Mouse (Mus musculus) brain, embryonic 18.5 days (tissue): ENCODE measurements around the gene Cdh13.

ENCODE experiments used
- DNase-seq: peaks from one replicate; pipeline ENCODE4 v3.0.0-alpha.2; 2012; ENCODE audit warnings: low read depth, low spot score

The Cdh13 gene

DNA sequence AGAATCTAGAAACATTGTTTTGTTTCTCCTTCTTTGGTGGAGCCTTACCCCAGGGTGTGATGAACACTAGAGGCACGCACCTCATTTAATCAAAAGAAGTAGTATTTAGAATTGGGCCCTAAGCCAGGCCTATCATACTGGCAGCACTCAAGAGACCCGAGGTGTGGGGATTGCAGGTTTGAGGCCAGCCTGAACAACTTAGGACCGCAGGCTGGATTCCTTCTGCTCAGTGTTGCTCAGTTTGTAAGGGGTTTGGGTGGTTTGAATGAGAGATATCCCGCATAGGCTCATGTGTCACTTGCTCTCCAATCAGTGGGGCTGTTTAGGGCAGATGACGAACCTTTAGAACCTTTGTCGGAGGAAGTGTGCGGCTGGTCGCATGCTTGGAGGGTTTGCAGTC lies 96.5 kb downstream of the Cdh13 start:
- DNase-seq: no peak

DNA sequence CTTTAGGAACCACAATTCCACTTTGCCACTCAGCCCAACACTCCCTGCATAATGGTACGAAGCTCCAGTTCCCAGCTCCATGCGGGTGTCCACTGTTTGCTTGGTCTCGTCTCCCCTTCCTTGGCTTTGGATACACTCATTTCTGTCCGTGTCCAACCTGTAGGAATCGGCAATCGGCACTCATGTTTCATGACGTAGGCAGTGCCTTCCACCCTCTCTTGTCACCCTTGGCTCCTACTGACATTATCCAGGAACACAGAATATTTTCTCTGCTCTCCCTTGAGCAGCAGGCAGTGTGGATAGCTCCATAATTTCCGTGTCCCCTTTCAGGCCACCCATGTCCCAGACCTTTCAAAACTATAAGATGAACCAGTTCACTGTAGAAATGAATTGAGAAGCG lies 97.2 kb downstream of the Cdh13 start:
- DNase-seq: no peak

DNA sequence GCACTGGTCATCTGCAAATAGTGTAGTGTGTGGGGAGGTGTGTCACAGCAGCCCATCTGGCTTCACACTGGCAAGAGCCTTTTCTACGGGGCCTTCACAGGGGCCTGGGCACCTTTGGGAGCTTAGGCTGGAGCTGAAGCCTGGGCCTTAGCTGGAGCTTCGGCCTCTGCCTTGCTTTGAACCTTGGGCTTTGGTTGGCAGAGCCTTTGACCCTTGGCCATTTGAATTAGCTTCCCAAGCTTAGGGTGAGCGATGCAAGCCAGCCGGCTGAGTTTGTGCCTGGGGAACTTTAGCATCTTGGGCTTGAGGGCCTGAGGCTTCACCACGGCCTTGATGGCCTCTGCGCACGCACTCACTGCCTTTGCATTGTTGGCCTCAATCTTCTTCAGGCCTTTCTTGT lies 98.1 kb downstream of the Cdh13 start:
- no peak for DNase-seq

DNA sequence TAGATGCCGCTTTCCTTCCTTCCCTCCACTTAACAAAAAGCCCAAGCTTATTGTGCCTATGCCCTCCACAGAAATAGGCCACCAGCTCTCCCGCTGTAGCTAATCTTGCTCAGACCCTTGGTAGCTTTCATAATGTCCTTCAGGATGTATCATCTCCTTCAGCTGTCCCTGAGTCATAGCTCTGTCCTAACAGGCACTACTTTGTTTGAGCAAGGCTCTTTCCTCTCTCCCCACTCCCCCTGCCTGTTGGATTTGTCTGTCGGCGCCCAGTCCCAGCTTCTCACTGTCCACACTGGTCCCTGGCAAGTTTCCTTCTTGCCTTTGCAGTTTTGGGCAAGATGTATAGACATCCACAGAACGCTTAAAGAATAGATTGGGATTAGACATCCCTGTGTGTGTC lies 100.8 kb downstream of the Cdh13 start:
- no peak for DNase-seq

DNA sequence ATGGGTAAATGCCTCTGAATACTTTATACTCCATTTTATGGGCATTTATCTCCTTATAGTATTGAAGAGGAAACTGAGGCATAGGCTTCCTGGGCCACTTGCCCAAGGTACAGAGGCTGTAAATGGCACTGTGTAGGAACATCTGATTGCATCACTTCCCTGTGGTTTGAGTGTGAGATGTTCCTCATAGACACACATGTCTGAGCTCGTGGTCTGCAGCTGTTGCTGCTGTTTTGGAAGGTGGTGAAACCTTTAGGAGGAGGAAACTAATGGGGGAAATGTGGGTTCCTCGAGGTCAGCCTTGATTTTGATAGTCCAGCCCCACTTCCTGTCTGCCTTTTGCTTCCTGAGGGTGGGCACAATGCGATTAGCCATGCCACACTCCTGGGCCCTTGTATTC lies 105.9 kb downstream of the Cdh13 start:
- no peak for DNase-seq

DNA sequence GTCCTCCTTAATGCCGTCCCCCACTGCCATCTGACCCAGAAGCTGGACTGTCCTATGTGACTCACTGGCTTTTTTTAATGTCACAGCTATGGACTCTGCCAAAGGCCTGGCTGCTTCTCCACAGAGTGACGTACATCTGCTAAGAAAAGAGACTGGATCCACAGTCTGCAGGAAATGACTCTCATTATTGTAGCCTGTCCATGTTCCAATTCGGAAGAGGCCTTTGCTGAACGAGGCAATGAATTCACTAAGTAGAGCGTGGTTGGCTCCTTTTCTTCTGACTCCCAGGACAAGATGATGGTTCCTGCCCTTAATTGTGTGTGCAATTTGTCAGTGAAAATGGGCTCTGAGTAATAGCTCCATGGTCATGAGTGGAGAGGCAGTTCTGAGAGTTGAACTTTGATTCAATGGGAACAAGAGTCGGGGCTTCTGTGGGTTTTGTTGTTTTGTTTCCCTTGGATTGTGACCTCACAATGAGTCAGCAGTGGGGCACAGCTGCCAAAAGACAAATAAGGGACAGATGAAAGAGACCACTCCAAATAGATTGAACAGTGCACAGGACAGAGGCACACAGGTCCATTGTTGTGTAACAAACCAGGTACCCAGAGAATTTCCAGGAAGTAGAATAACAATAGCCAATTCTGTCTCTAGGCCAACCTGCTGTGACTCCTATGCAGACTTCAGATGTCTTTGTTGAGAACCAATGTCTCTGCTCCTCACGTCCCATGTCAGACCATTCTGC lies 110.5 kb downstream of the Cdh13 start:
- no peak for DNase-seq

DNA sequence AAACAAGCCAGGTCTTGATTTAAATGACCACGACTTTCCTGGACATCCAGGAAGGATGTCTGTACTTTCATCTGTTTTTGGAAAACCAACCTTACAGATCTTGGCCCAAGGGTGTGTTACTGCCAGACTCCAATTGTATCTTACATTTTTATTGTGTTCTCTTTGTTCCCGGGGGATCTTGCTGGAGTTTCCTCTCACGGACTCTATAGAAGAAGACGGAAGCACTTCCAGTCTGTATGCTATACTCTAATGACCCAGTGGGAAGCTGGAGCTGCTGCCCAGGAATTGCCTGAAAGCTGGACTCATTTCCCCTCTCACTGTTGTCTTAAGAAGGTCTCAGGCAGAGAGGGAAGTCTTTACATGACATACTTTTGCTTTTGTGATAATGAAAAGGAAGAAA lies 111.6 kb downstream of the Cdh13 start:
- no peak for DNase-seq

DNA sequence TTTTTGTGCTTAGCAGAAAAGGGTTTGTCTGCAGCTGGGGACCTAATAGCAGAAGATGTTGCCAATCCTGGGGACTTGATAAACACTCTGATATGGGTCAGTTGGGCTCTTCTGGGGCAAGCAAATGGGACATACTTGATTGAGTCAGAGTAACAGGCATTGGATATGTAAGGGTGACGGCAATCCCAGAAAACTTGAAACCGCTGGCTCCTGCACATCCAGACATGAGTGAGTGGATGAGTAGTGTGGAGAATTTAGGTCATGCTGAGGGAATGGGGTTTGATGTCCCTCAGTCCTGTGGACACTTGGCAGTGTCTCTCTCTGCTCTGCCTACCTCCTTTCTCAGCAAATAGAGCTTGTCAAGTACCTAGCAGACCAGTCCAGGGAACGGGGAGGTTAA lies 121.3 kb downstream of the Cdh13 start:
- DNase-seq: no peak

DNA sequence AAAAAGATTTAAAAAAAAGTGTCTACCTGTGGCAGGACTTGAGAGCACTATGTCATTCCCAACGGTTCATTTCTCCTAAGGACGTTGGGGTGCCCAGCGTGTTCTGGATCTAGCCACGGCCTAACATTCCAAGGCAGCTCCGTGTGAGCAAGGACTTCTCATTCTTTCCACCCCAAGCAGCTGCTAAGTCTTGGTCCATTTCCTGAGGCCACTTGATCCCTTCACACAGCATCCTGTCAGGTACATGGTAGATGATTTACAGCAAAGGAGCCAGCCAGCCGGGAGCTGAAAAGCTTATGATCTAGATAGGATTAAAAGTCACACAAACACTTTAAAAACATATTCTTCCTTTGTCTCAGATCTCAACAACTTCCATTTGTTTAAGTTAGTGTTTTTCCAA lies 123.8 kb downstream of the Cdh13 start:
- DNase-seq: no peak

DNA sequence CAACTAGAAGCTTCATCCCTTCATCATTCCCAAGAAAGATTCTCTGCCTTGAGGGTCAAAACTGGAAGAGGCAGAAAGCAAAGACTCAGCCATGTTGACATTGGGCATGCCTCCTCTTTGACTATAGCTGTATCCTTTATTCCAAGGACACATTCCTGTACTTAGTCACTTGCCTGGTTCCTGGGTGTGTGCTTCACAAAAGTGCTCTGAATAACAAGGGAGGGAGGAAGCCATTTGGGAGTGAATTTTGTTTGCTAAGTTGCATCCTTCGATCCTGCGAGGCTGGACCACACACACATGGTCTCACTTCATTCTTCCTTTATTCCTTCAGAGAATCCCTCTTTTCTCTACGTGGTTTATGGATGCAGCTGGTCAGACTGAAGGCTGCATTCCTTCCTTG lies 125.9 kb downstream of the Cdh13 start:
- DNase-seq: no peak

DNA sequence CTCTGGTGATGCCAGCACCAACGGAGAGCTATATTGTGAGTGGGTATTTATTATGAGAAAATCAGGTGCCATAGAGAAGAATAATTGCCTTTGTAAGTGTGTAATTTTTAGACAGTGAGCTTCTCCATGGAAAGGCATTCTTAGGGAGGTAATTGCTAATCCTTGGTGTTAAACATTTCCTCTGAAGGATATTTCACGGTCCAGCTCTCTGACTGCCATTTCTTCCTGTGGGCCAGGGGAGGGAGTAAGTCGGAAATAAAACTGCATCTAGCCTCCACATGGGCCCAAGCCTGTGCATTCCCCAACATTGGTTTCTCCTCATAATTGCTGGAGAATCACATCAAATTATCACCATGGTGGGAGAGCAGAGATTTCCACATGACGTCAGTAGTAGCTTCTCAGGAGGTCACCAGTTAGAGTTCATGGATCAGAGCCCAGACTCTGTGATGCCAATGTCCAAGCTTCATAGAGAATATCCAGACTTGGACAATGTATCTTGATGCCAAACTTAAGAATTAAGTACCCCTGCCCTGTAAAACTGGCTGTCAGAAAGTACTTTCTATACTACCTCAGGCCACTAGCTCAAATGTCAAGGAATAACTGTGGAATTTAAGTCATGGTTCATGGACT lies 126.9 kb downstream of the Cdh13 start:
- no peak for DNase-seq

DNA sequence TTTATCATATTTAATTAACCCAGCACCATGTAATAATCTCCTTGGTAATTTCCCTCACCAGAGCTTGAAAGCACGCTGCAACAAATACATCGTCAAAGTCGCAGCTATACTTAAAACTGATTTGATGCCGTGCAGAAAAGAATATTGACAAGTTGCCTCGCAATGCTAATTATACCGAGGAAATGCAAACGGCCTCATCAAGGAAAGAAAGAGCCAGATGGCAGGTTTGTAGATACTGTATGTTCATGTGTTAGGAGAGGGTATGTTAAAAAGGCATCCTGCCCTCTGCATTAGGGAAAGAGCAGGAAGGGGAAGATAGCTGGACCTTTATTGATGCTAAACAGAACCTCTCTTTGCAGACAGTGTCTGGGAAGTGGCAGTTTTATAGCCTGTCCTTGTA lies 132.1 kb downstream of the Cdh13 start:
- DNase-seq: peak; percentile 45

DNA sequence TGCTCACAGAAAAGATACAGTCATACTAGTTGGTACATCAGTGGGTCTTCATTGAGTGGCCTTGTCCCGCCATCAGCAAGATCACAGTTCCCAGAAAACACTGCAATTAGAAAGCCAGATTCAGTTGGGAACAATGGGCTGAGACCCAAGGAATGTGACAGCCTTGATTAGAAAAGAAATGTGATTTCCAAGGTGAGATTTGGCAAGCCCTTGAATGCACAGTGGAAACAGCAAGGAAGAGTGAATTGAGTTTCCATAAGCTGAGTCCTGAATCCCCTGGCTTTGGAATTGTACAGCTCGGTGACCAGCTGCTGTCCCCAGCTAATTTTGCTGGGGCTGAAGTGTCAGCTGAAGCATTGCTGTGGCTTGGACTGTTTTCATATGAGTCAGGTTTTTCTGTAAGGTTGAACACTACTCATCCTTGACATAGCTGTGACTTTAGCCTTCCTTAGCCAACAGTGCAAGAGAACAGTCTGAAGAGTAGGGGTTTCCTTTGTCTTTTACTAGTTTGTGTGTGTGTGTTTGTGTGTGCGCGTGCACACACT lies 133.3 kb downstream of the Cdh13 start:
- DNase-seq: no peak

DNA sequence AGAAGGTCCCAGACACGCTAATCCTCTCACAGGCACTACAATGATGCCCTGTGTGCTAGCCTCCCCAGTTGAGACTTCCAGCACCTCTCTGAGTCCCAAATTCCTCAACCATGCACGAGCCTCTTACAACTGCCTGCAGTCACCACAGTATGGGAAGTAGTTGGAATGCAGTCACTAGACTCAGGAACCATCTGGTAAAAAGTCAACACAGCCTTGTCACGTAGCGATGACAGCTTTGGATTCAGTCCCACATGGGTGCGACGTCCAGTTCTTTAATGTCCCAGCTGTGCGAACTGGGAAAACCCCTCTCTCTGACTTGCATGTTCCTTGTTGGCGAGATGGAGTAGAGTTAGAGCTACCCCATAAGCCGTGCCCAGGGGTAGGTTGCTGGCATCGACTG lies 139.1 kb downstream of the Cdh13 start:
- DNase-seq: no peak

DNA sequence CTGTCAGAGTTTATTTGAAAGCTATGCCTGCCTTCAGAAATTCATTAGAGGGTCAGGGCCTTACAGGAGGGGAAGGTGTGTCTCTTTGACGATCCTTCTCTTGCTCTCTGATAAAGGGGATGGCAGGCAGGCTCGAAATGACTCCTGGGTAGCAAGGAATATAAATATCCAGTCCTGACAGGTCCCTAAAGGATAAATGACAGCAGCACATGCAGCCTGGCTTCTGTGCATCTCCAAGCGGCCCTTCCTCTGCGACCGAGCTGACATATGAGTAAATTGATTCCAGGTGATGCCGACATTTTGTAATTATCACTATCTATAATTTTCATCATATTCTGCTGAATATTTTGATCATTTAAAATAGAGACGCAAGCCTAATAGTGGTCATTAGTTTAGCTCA lies 145.4 kb downstream of the Cdh13 start:
- DNase-seq: no peak

DNA sequence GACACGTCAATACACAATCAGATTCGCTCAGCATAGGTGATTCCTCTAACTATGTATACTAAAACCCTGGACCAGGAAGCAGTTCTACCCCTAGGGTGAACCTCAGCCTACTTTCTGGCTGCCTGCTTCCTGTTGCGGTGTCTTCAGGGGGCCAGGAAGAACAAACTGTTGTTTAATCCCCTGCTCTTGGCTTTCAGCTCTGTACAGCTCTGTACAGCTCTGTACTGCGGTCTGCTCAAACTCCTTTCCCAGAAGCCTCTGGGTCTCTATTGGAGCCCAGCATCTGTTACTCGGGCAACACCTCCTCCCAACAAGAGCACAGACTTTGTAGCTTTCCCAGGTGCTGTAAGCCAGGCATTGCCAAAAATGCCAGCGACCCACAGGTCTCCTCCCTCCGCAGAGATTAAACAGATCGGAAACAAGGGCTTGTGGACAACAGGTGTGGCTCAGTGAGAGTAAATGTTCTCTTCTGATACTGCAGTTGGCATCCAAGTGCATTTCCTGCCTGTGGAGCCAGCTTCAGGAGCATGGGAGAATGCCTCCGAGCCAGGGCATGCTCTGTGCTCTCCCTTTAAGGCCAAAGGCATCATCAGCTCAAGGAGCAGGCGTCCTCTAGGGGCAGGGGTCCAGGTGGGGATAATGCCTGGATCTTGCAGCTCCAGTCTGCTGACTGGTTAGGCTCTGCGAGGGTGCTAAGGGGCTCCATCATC lies 148.4 kb downstream of the Cdh13 start:
- DNase-seq: no peak

DNA sequence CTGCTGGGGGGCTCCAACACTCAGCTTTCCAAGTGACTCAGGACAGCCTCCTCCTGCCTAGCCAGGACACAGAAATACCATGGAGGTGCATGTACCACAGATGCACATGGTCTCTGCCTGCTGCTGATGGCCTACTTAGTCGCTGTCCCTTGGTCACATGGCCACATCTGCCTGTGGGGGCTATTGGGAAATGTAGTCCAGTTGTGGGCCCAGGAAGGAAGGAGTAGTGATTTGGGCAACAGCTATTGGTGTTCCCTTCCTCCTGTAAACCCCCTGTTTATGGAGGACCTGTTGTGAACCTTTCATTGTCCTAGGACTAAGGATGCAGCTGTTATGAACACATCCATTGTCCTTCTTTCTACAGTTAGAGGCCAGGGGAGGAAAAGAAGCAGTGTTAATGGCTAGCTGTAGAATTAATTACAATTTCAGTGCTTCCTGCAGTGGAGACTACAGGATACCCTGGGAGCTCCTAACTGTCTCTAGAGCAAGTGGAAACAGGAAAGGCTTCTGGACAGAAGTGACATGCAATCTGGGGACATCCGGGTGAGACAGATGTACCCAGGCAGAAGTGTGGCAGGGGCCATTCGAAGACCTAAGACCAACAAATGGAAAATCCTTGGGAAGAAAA lies 150.1 kb downstream of the Cdh13 start:
- DNase-seq: no peak

DNA sequence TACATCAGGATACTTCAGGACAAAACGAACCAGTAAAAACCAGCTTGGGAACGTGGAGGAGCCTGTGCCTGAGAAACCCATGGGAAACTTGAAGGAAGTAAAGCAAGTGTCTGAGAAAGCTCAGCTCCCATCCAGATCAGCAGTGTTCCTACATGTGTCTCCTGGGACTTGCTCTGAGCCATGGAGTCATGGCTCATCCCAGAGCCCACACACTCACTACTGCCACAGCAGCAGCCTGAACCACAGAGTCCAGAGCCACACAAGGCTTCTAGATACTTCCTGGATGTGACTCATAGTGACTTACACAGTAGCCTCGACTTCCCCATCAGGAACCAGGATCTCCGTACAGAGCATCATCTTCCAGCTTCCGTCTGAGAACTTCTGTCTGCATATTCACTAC lies 153.2 kb downstream of the Cdh13 start:
- no peak for DNase-seq

DNA sequence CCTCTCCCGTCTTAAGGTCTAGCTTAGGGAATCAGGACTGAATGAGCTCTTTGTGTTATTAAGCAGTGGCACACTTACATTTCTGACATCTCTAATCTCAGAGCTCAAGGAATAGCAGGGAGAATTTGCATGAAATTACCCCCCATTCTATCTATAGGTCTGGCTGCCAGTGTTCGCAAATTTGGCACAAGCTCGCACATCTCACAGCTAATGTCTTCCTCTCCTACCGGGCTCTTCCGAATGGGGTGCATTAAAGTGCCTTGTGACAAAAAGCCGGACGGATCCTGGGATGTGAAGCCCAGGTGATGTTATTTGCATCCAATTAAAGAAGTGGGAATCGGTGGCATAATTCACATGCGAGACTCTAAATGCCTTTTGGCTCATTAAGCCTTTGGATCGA lies 153.6 kb downstream of the Cdh13 start:
- DNase-seq: no peak

DNA sequence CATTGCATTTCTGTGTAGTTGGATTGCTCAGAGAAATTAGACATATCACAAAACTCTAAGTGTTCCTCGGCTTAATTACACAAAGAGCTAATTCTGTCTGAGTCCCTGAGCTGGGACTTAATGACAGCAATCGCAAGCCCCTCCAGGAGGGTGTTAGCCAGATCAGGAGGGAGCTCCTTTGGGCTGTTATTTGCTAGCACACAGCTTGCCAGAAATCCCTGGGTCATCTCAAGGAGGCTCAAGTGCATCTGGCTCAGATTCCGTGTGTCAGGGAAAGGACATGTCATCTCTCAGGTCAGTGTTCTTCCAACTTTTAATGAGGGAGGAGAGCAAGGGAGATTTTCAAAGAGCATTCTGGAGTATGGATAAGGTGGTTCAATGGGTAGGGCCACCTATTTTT lies 154.3 kb downstream of the Cdh13 start:
- DNase-seq: no peak

DNA sequence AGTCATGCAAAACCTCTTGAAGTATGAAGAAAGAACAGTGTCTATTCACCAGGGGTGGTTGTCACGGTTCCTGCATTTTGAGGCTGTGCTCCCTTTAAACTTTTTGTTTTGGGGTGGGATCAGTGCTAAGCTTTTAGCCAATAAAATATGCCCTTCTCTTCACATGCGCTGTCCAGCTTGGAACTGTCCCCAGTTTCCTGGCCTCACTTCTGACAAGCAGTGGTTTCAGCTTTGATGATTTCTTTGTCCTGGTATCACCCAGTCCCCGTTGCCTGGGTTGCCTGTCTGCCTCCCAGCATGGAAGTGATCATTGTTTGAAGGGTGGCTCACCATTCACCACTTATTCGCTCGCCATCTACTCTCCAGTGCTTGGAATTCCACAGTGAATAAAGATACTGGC lies 156.3 kb downstream of the Cdh13 start:
- no peak for DNase-seq

DNA sequence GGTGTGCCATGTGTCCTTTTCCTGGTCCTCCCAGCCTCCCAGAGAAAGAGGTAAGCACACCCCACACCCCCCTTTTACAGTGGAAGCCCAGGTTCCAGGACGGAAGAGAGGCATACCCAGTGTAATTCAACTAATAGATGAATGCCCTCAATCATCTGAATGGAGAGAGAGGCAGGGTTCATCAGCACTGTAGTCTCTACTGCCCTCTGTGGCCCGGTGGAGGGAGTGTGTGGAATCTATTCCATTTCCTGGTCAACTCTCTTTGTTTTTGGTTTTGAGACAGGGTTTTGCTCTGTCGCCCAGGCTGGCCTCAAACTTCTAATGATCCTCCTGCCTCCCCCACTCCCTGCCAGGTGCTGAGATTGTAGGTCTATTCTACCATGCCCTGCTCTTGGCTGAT lies 159.8 kb downstream of the Cdh13 start:
- no peak for DNase-seq
